ENCODE assay signal across 10 mouse cellular contexts in the genomic region with DNA sequence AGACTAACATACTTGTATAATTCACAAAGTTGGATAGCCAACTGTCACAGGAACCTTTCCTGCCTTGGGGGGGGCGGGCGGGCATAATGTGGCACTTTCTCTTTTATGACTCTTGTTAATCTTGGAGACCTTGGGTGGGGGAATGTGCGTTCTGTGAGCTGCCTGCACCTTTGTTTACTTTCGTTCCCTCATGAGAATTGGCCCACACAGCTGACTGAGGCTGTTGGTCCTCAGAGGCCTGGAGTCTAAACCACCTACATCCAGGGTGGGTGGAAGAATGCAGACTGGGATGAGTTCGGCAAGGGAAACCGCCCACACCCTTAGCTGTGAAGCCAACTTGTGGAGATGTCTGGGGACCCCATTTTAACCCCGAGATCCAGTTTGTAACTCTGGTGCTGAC. TPM values are rescaled to one million over a fixed set of nuclear protein-coding genes. Genes with fewer than 3 reads are reported as not detected.
A peak's percentile ranks its signal among the peaks of the same experiment; 100 is the strongest.
DNase-seq lines count a peak whose midpoint lies in the region; ATAC-seq and TF ChIP-seq lines count a peak whose summit lies in the region.
"Had no signal": no experiment of that assay in that cellular context is flagged by ENCODE, and none has a peak within 500 bp of the region (broad histone marks: within the 10 kb centered on the region; RNA-seq: fewer than 3 reads in every experiment).

No protein-coding gene starts in this region.

- WGBS in heart, embryonic 13.5 days: 38% methylated on average over 7 of the region's 7 CpGs
- 60% methylated on average over 7 of the region's 7 CpGs for WGBS in midbrain, embryonic 11.5 days
- WGBS in midbrain, postnatal 0 days: 65% methylated on average over 7 of the region's 7 CpGs
- 34% methylated on average over 7 of the region's 7 CpGs for WGBS in limb, embryonic 10.5 days
- 27% methylated on average over 7 of the region's 7 CpGs for WGBS in stomach, embryonic 15.5 days

- peak overlapping the region; percentile 69 for H3K4me2 ChIP-seq in heart, embryonic 13.5 days
- H3K4me2 ChIP-seq in midbrain, embryonic 11.5 days: no peak overlapping the region; the same call in 1 of the 2 replicates
- no peak overlapping the region for H3K4me2 ChIP-seq in midbrain, postnatal 0 days (ENCODE audit: low read depth, low read length, poor library complexity, severe bottlenecking)
- peak overlapping the region; percentile 56 for H3K4me2 ChIP-seq in stomach, embryonic 15.5 days

- peak overlapping the region; percentile 86 for H3K27ac ChIP-seq in heart, embryonic 13.5 days (replicated peaks)
- H3K27ac ChIP-seq in midbrain, embryonic 11.5 days (ENCODE audit: low read depth, low read length): no peak overlapping the region
- no peak overlapping the region for H3K27ac ChIP-seq in midbrain, postnatal 0 days (ENCODE audit: low read depth, low read length)
- peak overlapping the region; percentile 88 for H3K27ac ChIP-seq in limb, embryonic 10.5 days
- peak overlapping the region; percentile 83 for H3K27ac ChIP-seq in stomach, embryonic 15.5 days

- no peaks in the 10 kb centered on the region for H3K27me3 ChIP-seq in heart, embryonic 13.5 days (replicated peaks)
- H3K27me3 ChIP-seq in midbrain, embryonic 11.5 days (ENCODE audit: control insufficient read depth, insufficient read depth, low read length): no peaks in the 10 kb centered on the region
- H3K27me3 ChIP-seq in midbrain, postnatal 0 days (ENCODE audit: insufficient read depth, low read length): no peaks in the 10 kb centered on the region
- peaks cover 26% of the 10 kb centered on the region for H3K27me3 ChIP-seq in limb, embryonic 10.5 days (ENCODE audit: low read depth, poor library complexity, severe bottlenecking)
- no peaks in the 10 kb centered on the region for H3K27me3 ChIP-seq in stomach, embryonic 15.5 days (replicated peaks)

- TF ChIP-seq CTCF in midbrain, postnatal 0 days (IDR thresholded peaks at IDR 0.05): no peak

- no peak for DNase-seq in heart, adult 11 months
- DNase-seq in midbrain, embryonic 11.5 days (ENCODE audit: low spot score, missing footprints): no peak
- no peak for DNase-seq in midbrain, postnatal 0 days (ENCODE audit: low spot score)
- no peak for DNase-seq in limb, embryonic 10.5 days (ENCODE audit: low spot score)
- no peak for DNase-seq in MN1 (ENCODE audit: low spot score)
- DNase-seq in frontal cortex, postnatal 25 days (ENCODE audit: low spot score in 2 of 2): no peak

- peak overlapping the region; percentile 42 for H3K4me3 ChIP-seq in heart, embryonic 13.5 days
- H3K4me3 ChIP-seq in midbrain, embryonic 11.5 days (ENCODE audit: low read depth, low read length): no peak overlapping the region
- H3K4me3 ChIP-seq in midbrain, postnatal 0 days (ENCODE audit: low read depth, low read length): no peak overlapping the region
- peak overlapping the region; percentile 55 for H3K4me3 ChIP-seq in limb, embryonic 10.5 days
- peak overlapping the region; percentile 14; the same call in 1 of the 2 replicates for H3K4me3 ChIP-seq in stomach, embryonic 15.5 days (replicated peaks)

- H3K9me3 ChIP-seq in heart, embryonic 13.5 days: no peaks in the 10 kb centered on the region
- H3K9me3 ChIP-seq in midbrain, embryonic 11.5 days (ENCODE audit: control insufficient read depth, low read length): no peaks in the 10 kb centered on the region
- no peaks in the 10 kb centered on the region for H3K9me3 ChIP-seq in midbrain, postnatal 0 days (ENCODE audit: low read length)
- no peaks in the 10 kb centered on the region for H3K9me3 ChIP-seq in limb, embryonic 10.5 days (replicated peaks)
- no peaks in the 10 kb centered on the region for H3K9me3 ChIP-seq in stomach, embryonic 15.5 days

- peaks cover 73% of the 10 kb centered on the region for H3K4me1 ChIP-seq in heart, embryonic 13.5 days
- H3K4me1 ChIP-seq in midbrain, embryonic 11.5 days (ENCODE audit: control insufficient read depth, insufficient read depth, low read length): peaks cover 18% of the 10 kb centered on the region
- peaks cover 12% of the 10 kb centered on the region for H3K4me1 ChIP-seq in midbrain, postnatal 0 days (ENCODE audit: insufficient read depth, low read length)
- peaks cover 73% of the 10 kb centered on the region for H3K4me1 ChIP-seq in limb, embryonic 10.5 days
- peaks cover 45% of the 10 kb centered on the region for H3K4me1 ChIP-seq in stomach, embryonic 15.5 days

- ATAC-seq in heart, embryonic 13.5 days (ENCODE audit: extremely low read depth, insufficient number of reproducible peaks, low FRiP score, low TSS enrichment): 0 out of 2 replicates have a peak, but pooled peaks have one; percentile 15
- ATAC-seq in midbrain, embryonic 11.5 days (ENCODE audit: low FRiP score): no peak
- no peak for ATAC-seq in midbrain, postnatal 0 days (ENCODE audit: low FRiP score)
- no peak for ATAC-seq in stomach, embryonic 15.5 days (ENCODE audit: insufficient read depth, low FRiP score, low read depth)
- ATAC-seq: CD4-positive, CD25-positive, alpha-beta regulatory T cell, adult 4 months had no signal

- peaks cover 7% of the 10 kb centered on the region; the same call in 1 of the 2 replicates for H3K36me3 ChIP-seq in heart, embryonic 13.5 days
- no peaks in the 10 kb centered on the region for H3K36me3 ChIP-seq in midbrain, embryonic 11.5 days (ENCODE audit: control insufficient read depth, insufficient read depth, low read length)
- H3K36me3 ChIP-seq in midbrain, postnatal 0 days (ENCODE audit: insufficient read depth, low read length): no peaks in the 10 kb centered on the region
- H3K36me3 ChIP-seq in limb, embryonic 10.5 days: peaks cover 5% of the 10 kb centered on the region; the same call in 1 of the 2 replicates
- no peaks in the 10 kb centered on the region for H3K36me3 ChIP-seq in stomach, embryonic 15.5 days

- H3K9ac ChIP-seq in heart, embryonic 13.5 days: peak overlapping the region; percentile 76
- peak overlapping the region; percentile 57 for H3K9ac ChIP-seq in midbrain, embryonic 11.5 days (ENCODE audit: low read length)
- H3K9ac ChIP-seq in midbrain, postnatal 0 days (replicated peaks; ENCODE audit: low read length, poor library complexity, severe bottlenecking): no peak overlapping the region; the same call in 1 of the 2 replicates
- H3K9ac ChIP-seq in stomach, embryonic 15.5 days: no peak overlapping the region

RNA-seq across cellular contexts. Expression of a gene that starts 13.0 kb away (rescaled TPM):
- 15.6 and 19.4 TPM in 2 replicates for polyA plus RNA-seq in heart, embryonic 13.5 days (2015; fragmentation: Nextera tagmentation; extraction: Ambion mirVana)
- polyA plus RNA-seq in midbrain, embryonic 11.5 days (2014; fragmentation: Nextera tagmentation; extraction: Ambion mirVana): 0.29 TPM in 1 of 2 replicates, not detected in the other
- total RNA-seq in midbrain, postnatal 0 days (2014; rRNA removed): 0.66 and 1.0 TPM in 2 replicates
- polyA plus RNA-seq in midbrain, postnatal 0 days (2015; fragmentation: Nextera tagmentation; extraction: Ambion mirVana): 0.83 and 1.2 TPM in 2 replicates
- 11.2 and 12.1 TPM in 2 replicates for polyA plus RNA-seq in limb, embryonic 10.5 days (2016; fragmentation: Nextera tagmentation; extraction: Ambion mirVana)
- polyA plus RNA-seq in stomach, embryonic 15.5 days (2015; fragmentation: Nextera tagmentation; extraction: Ambion mirVana): 5.0 and 5.3 TPM in 2 replicates
- total RNA-seq: common myeloid progenitor, adult 5-6 weeks had no signal
- polyA plus RNA-seq: CD4-positive, CD25-positive, alpha-beta regulatory T cell, adult 4 months had no signal

Comparison
In these comparisons a context has a peak if more than half of its experiments do, and no peak if none do; other contexts are left out.
1. H3K9ac ChIP-seq: peak in heart, embryonic 13.5 days (single experiment) and midbrain, embryonic 11.5 days (single experiment); none in midbrain, postnatal 0 days (single experiment) and stomach, embryonic 15.5 days (single experiment).
2. H3K27ac ChIP-seq: peak in heart, embryonic 13.5 days (single experiment), limb, embryonic 10.5 days (single experiment) and stomach, embryonic 15.5 days (single experiment); none in midbrain, embryonic 11.5 days (single experiment) and midbrain, postnatal 0 days (single experiment).
3. H3K4me2 ChIP-seq: peak in heart, embryonic 13.5 days (single experiment) and stomach, embryonic 15.5 days (single experiment); none in midbrain, embryonic 11.5 days (single experiment) and midbrain, postnatal 0 days (single experiment).
4. H3K4me3 ChIP-seq: peak in heart, embryonic 13.5 days (single experiment), limb, embryonic 10.5 days (single experiment) and stomach, embryonic 15.5 days (single experiment); none in midbrain, embryonic 11.5 days (single experiment) and midbrain, postnatal 0 days (single experiment).